Mouse (Mus musculus) intestine, embryonic 16.5 days (tissue): ENCODE measurements around the gene Vmn2r18. TPM values are rescaled to one million over a fixed set of nuclear protein-coding genes. Genes with fewer than 3 reads are reported as not detected.

Experiments
- ATAC-seq: fragments of 200-750 bp; cut with Nextera tagmentation; 2 replicates; pipeline ENCODE4 v1.8.0; 2017; ENCODE audit warnings: moderate TSS enrichment, moderate library complexity
- H3K27ac ChIP-seq: fragments of 300-500 bp; sonication (generic); 2 replicates; pipeline ENCODE4 v1.5.1; 2014; ENCODE audit warnings: mild to moderate bottlenecking, low read length
- H3K27me3 ChIP-seq: fragments of 300-500 bp; sonication (generic); replicated peaks from 2 replicates; pipeline ENCODE4 v1.6.1; 2014; ENCODE audit warnings: low read length, control low read depth, mixed read lengths; ENCODE audit not compliant: control insufficient read depth, insufficient read depth
- H3K36me3 ChIP-seq: fragments of 300-500 bp; sonication (generic); 2 replicates; pipeline ENCODE4 v1.6.1; 2014; ENCODE audit warnings: low read length, control low read depth; ENCODE audit not compliant: control insufficient read depth, insufficient read depth
- H3K4me1 ChIP-seq: fragments of 300-500 bp; sonication (generic); 2 replicates; pipeline ENCODE4 v1.6.1; 2014; ENCODE audit warnings: low read length, control low read depth, mixed read lengths; ENCODE audit not compliant: control insufficient read depth, insufficient read depth
- H3K4me2 ChIP-seq: fragments of 300-500 bp; sonication (generic); 2 replicates; pipeline ENCODE4 v1.6.1; 2014; ENCODE audit warnings: low read depth, low read length, control low read depth
- H3K4me3 ChIP-seq: fragments of 300-500 bp; sonication (generic); 2 replicates; pipeline ENCODE4 v1.5.1; 2014; ENCODE audit warnings: mild to moderate bottlenecking, low read length
- H3K9ac ChIP-seq: fragments of 300-500 bp; sonication (generic); 2 replicates; pipeline ENCODE4 v1.6.1; 2014; ENCODE audit warnings: low read depth, low read length
- H3K9me3 ChIP-seq: fragments of 300-500 bp; sonication (generic); 2 replicates; pipeline ENCODE4 v1.6.1; 2016; ENCODE audit warnings: low read length, control low read depth; ENCODE audit not compliant: control insufficient read depth
- WGBS: fragments of 180-500 bp; shearing (Covaris S2); extraction: QIAGEN DNeasy Blood & Tissue Kit; methylation state at CpG from one replicate; pipeline ENCODE4 v1.1.7; 2014; 5-methylcytosine and 5-hydroxymethylcytosine counted together
- polyA plus RNA-seq: library from polyadenylated mRNA; unstranded; fragments of >200 nt; fragmentation: Nextera tagmentation; extraction: Ambion mirVana; gene quantifications from 2 replicates; pipeline ENCODE4 v1.2.1, GENCODE M21; 2015

Gene Vmn2r18
- polyA plus RNA-seq = not detected in 2 replicates

- Histone ChIP-seq H3K9me3 (no peaks in the 10 kb centered on the region), H3K27me3 (no peaks in the 10 kb centered on the region), H3K4me2 (no peak within 1 kb of the TSS), H3K4me1 (no peaks in the 10 kb centered on the region), H3K36me3 (no peaks in the 10 kb centered on the region), H3K4me3 (no peak within 1 kb of the TSS), H3K9ac (no peak within 1 kb of the TSS), H3K27ac (no peak within 1 kb of the TSS)
- ATAC-seq = no peak
- WGBS = 91% methylated on average over 3 of the region's 3 CpGs
Measured at GRCm38 (mm10) chr5:151605921-151606320, at the start of gene Vmn2r18. Gene Vmn2r18 (minus strand): TSS chr5:151606021.

GRCm38 (mm10) chr5:151651411-151651784 lies 45.6 kb upstream of the Vmn2r18 start:
- Histone ChIP-seq H3K9ac (0 out of 2 replicates have a peak overlapping the region, but pooled peaks have one; percentile 78), H3K27ac (no peak overlapping the region), H3K4me3 (peak overlapping the region; percentile 70; the same call in 1 of the 2 replicates), H3K36me3 (0 out of 2 replicates have a peak, but pooled peaks cover 2% of the 10 kb centered on the region), H3K4me1 (peaks cover 4% of the 10 kb centered on the region; the same call in 1 of the 2 replicates), H3K4me2 (peak overlapping the region; percentile 59; the same call in 1 of the 2 replicates), H3K27me3 (no peaks in the 10 kb centered on the region), H3K9me3 (no peaks in the 10 kb centered on the region)
- 65% methylated on average over 3 of the region's 3 CpGs for WGBS
- no peak for ATAC-seq

GRCm38 (mm10) chr5:151650700-151651410 lies 45.0 kb upstream of the Vmn2r18 start, which contains the start of gene Rfc3:
Gene Rfc3 (minus strand): TSS chr5:151651242.
- peak; percentile 100 for ATAC-seq
- Histone ChIP-seq H3K4me1 (peaks cover 4% of the 10 kb centered on the region; the same call in 1 of the 2 replicates), H3K9me3 (no peaks in the 10 kb centered on the region), H3K4me2 (peak within 1 kb of the TSS; percentile 59), H3K36me3 (0 out of 2 replicates have a peak, but pooled peaks cover 2% of the 10 kb centered on the region), H3K9ac (peak within 1 kb of the TSS; percentile 78), H3K27ac (peak within 1 kb of the TSS; percentile 78), H3K27me3 (no peaks in the 10 kb centered on the region), H3K4me3 (peak within 1 kb of the TSS; percentile 70)
- WGBS = under 1% methylated on average over 40 of the region's 42 CpGs

- H3K36me3 ChIP-seq = peaks cover 20% of the 10 kb centered on the region
Measured at GRCm38 (mm10) chr5:151644845-151645244, 39.0 kb upstream of the Vmn2r18 start.

GRCm38 (mm10) chr5:151642867-151643266 lies 37.0 kb upstream of the Vmn2r18 start:
- no peak overlapping the region for H3K27ac ChIP-seq
- WGBS = 82% methylated on average over 5 of the region's 5 CpGs
- no peak for ATAC-seq
- H3K9ac ChIP-seq = no peak overlapping the region
- H3K4me3 ChIP-seq = no peak overlapping the region
- H3K27me3 ChIP-seq = no peaks in the 10 kb centered on the region
- no peaks in the 10 kb centered on the region for H3K4me1 ChIP-seq
- H3K36me3 ChIP-seq = peaks cover 20% of the 10 kb centered on the region
- H3K9me3 ChIP-seq = no peaks in the 10 kb centered on the region
- no peak overlapping the region for H3K4me2 ChIP-seq

More at GRCm38 (mm10) chr5:151644845-151645244, 39.0 kb upstream of the Vmn2r18 start:
- H3K27ac ChIP-seq = no peak overlapping the region
- no peaks in the 10 kb centered on the region for H3K9me3 ChIP-seq
- no peak overlapping the region for H3K4me3 ChIP-seq
- no peak overlapping the region for H3K9ac ChIP-seq
- no peaks in the 10 kb centered on the region for H3K4me1 ChIP-seq
- H3K4me2 ChIP-seq = no peak overlapping the region
- no peaks in the 10 kb centered on the region for H3K27me3 ChIP-seq
- 92% methylated on average over 7 of the region's 7 CpGs for WGBS
- ATAC-seq = no peak

- peaks cover 20% of the 10 kb centered on the region for H3K36me3 ChIP-seq
- no peaks in the 10 kb centered on the region for H3K27me3 ChIP-seq
- no peak overlapping the region for H3K4me3 ChIP-seq
- no peaks in the 10 kb centered on the region for H3K9me3 ChIP-seq
- no peaks in the 10 kb centered on the region for H3K4me1 ChIP-seq
- no peak overlapping the region for H3K4me2 ChIP-seq
- no peak for ATAC-seq
- H3K9ac ChIP-seq = no peak overlapping the region
- 93% methylated on average over 1 of the region's 1 CpGs for WGBS
- H3K27ac ChIP-seq = no peak overlapping the region
Measured at GRCm38 (mm10) chr5:151642102-151642501, 36.3 kb upstream of the Vmn2r18 start.

- WGBS = 57% methylated on average over 1 of the region's 1 CpGs
- no peaks in the 10 kb centered on the region for H3K4me1 ChIP-seq
- H3K27ac ChIP-seq = no peak overlapping the region
- no peaks in the 10 kb centered on the region for H3K27me3 ChIP-seq
- no peak overlapping the region for H3K4me3 ChIP-seq
- H3K9me3 ChIP-seq = no peaks in the 10 kb centered on the region
- ATAC-seq = no peak
- no peak overlapping the region for H3K9ac ChIP-seq
- no peak overlapping the region for H3K4me2 ChIP-seq
- H3K36me3 ChIP-seq = no peaks in the 10 kb centered on the region
Measured at GRCm38 (mm10) chr5:151601696-151602095, 4.1 kb downstream of the Vmn2r18 start.

Other genes starting within 250 kb of the Vmn2r18 start
- not detected in 2 replicates for gene Gm42906, start 177.9 kb downstream of the Vmn2r18 start, polyA plus RNA-seq
- 60.9 and 68.3 TPM in 2 replicates for gene Rfc3, start 45.2 kb upstream of the Vmn2r18 start, polyA plus RNA-seq